Comparison of ENCODE assay signal across 8 mouse cellular contexts in the genomic region with DNA sequence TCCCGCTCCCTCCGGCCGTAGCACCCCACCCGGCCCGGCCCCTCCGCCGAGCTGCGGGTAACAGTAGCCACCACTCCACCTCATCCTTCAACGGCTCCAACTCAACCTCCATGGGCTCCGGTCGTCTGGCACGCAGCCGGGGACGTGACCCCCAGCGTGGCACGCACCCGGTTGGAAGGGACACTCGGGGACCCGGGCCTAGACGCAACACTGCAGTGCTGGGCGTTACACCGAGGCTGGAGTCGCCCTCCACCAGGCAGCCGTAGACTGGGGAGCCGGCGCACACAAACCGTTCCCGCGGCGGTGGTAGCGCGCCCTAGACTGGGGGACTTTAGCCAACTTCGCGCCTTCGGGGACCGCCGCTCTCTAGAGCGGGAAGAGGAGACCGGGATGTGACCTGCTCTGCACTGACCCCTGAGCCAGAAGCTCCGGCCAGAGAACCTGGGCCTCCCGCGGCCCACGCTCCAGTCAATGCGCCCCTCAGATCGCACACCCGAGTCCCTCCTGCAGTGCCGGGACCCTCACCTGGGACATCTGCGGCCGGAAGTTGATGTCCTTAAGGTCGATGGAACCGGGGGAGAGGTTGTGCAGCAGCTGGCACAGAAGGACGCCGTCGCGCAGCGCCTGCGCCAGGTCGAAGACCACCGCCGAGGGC. TPM values are rescaled to one million over a fixed set of nuclear protein-coding genes. Genes with fewer than 3 reads are reported as not detected.
A peak's percentile ranks its signal among the peaks of the same experiment; 100 is the strongest.
DNase-seq lines count a peak whose midpoint lies in the region; ATAC-seq and TF ChIP-seq lines count a peak whose summit lies in the region.

No protein-coding gene starts in this region.

- H3K27ac ChIP-seq in gastrocnemius, adult 2 months, result peak overlapping the region; percentile 91
- H3K27ac ChIP-seq in kidney, embryonic 15.5 days, result peak overlapping the region; percentile 87
- H3K27ac ChIP-seq in macrophage, result no peak overlapping the region
- no peak overlapping the region for H3K27ac ChIP-seq in thymus, adult 2 months (ENCODE audit: control insufficient read depth, insufficient read depth, low read length)

- H3K27me3 ChIP-seq in G1E (ENCODE audit: insufficient read depth, low read length), result peaks cover 44% of the 10 kb centered on the region
- no peaks in the 10 kb centered on the region for H3K27me3 ChIP-seq in kidney, embryonic 15.5 days
- H3K27me3 ChIP-seq in thymus, adult 2 months (ENCODE audit: control insufficient read depth, insufficient read depth, low read length), result no peaks in the 10 kb centered on the region

- intact Hi-C loops in gastrocnemius, adult 2 months (cut with DNase I), result no loop called here

- peak overlapping the region; percentile 99 for H3K4me3 ChIP-seq in gastrocnemius, adult 2 months
- H3K4me3 ChIP-seq in G1E (ENCODE audit: low read depth, low read length), result peak overlapping the region; percentile 76
- peak overlapping the region; percentile 78 for H3K4me3 ChIP-seq in kidney, embryonic 15.5 days (replicated peaks)
- H3K4me3 ChIP-seq in macrophage (ENCODE audit: inconsistent target), result peak overlapping the region; percentile 40
- H3K4me3 ChIP-seq in thymus, adult 2 months (ENCODE audit: control insufficient read depth, insufficient read depth, low read length), result peak overlapping the region; percentile 68

- TF ChIP-seq CTCF in gastrocnemius, adult 2 months (IDR thresholded peaks at IDR 0.05), result no peak
- no peak for TF ChIP-seq CTCF in G1E (IDR thresholded peaks at IDR 0.05; ENCODE audit: low read depth, low read length)
- no peak for TF ChIP-seq CTCF in thymus, adult 2 months (IDR thresholded peaks at IDR 0.05; ENCODE audit: borderline replicate concordance, control insufficient read depth, extremely low read depth, insufficient read depth, low read length, poor library complexity)

- no peaks in the 10 kb centered on the region for H3K9me3 ChIP-seq in G1E (replicated peaks)
- no peaks in the 10 kb centered on the region for H3K9me3 ChIP-seq in kidney, embryonic 15.5 days (replicated peaks)

- peak overlapping the region; percentile 99 for H3K4me2 ChIP-seq in kidney, embryonic 15.5 days

- H3K9ac ChIP-seq in kidney, embryonic 15.5 days, result peak overlapping the region; percentile 71

- DNase-seq in gastrocnemius, adult 2 months, result peak; percentile 56
- DNase-seq in gastrocnemius, adult 18-20 months (ENCODE audit: low spot score), result no peak
- DNase-seq in G1E (ENCODE audit: low spot score) (peak; percentile 37), adipocyte (ENCODE audit: low spot score) (no peak)
- DNase-seq in gastrocnemius, postnatal 10 days, result peak; percentile 53
- peak; percentile 53 for DNase-seq in thymus, adult 2 months

- under 1% methylated on average over 59 of the region's 60 CpGs for WGBS in kidney, embryonic 15.5 days
- WGBS in macrophage (ENCODE audit: missing documents), result 1% methylated on average over 60 of the region's 60 CpGs
- WGBS in thymus, adult 2 months, result 1% methylated on average over 60 of the region's 60 CpGs

- H3K36me3 ChIP-seq in G1E (replicated peaks) (no peaks in the 10 kb centered on the region), macrophage (ENCODE audit: inconsistent target) (no peaks in the 10 kb centered on the region)
- no peaks in the 10 kb centered on the region for H3K36me3 ChIP-seq in kidney, embryonic 15.5 days
- H3K36me3 ChIP-seq in thymus, adult 2 months (ENCODE audit: control insufficient read depth, insufficient read depth, low read length), result no peaks in the 10 kb centered on the region

- ATAC-seq in G1E (ENCODE audit: extremely low read depth, insufficient number of reproducible peaks, low FRiP score, poor library complexity, severe bottlenecking), result no peak
- ATAC-seq in kidney, embryonic 15.5 days (replicated peaks; ENCODE audit: low FRiP score), result 0 out of 2 replicates have a peak, but pooled peaks have one; percentile 8

- H3K79me2 ChIP-seq in macrophage (ENCODE audit: inconsistent target), result peaks cover 50% of the 10 kb centered on the region

- TF ChIP-seq POLR2A in thymus, adult 2 months (IDR thresholded peaks at IDR 0.05; ENCODE audit: control insufficient read depth, extremely low read depth, insufficient read depth, low read length, poor library complexity), result no peak

- H3K4me1 ChIP-seq in G1E (ENCODE audit: insufficient read depth, low read depth, low read length), result peaks cover 33% of the 10 kb centered on the region
- H3K4me1 ChIP-seq in kidney, embryonic 15.5 days, result peaks cover 52% of the 10 kb centered on the region
- peaks cover 37% of the 10 kb centered on the region for H3K4me1 ChIP-seq in thymus, adult 2 months (replicated peaks; ENCODE audit: control insufficient read depth, insufficient read depth, low read length)

RNA-seq across cellular contexts. Expression of a gene that starts 1.0 kb away (rescaled TPM):
- 1 to 10 TPM; 2.0 to 4.3 TPM for total RNA-seq in gastrocnemius, adult 2 months (2021)
- 1 to 10 TPM; 1.9 to 3.1 TPM for total RNA-seq in gastrocnemius, adult 18-20 months (2021)
- 3.5 and 5.1 TPM in 2 replicates for total RNA-seq in G1E (2014; fragmentation: Nextera tagmentation)
- total RNA-seq in G1E (2017), result 6.8 and 6.9 TPM in 2 replicates
- polyA plus RNA-seq in G1E (2012), result 7.2 and 7.5 TPM in 2 replicates
- total RNA-seq in gastrocnemius, postnatal 10 days (2021), result 1 to 10 TPM; 5.6 to 8.9 TPM
- polyA plus RNA-seq in kidney, embryonic 15.5 days (2015; fragmentation: Nextera tagmentation; extraction: Ambion mirVana), result 7.1 and 8.3 TPM in 2 replicates
- total RNA-seq in macrophage (2018; cell fraction: chromatin; rRNA removed), result 100 to 1,000 TPM in 16 of 26 experiments, 10 to 100 TPM in 10; 23.1 to 149 (median 116) TPM
- 10 to 100 TPM; 20.9 to 53.1 (median 35.9) TPM for total RNA-seq in macrophage (2018; cell fraction: cytosol; rRNA removed)
- 100 to 1,000 TPM in 1 of 26 experiments, 10 to 100 TPM in 25; 20.9 to 101 (median 75.0) TPM for total RNA-seq in macrophage (2018; cell fraction: nucleus; rRNA removed)
- 18.3 to 31.2 TPM (median 24.0 TPM) in 3 replicates for polyA plus RNA-seq in macrophage (2018)
- polyA plus RNA-seq in thymus, adult 2 months (2012; rRNA removed), result 48.0 and 50.4 TPM in 2 replicates

RNA-seq across cellular contexts. Expression of a gene that starts 16.2 kb away (rescaled TPM):
- total RNA-seq in gastrocnemius, adult 2 months (2021), result 1 to 10 TPM in 1 of 2 experiments, under 1 TPM in 1; 0.61 to 1.0 TPM
- 1 to 10 TPM in 1 of 2 experiments, under 1 TPM in 1; 0.57 to 1.8 TPM for total RNA-seq in gastrocnemius, adult 18-20 months (2021)
- 0.68 and 1.5 TPM in 2 replicates for total RNA-seq in G1E (2014; fragmentation: Nextera tagmentation)
- total RNA-seq in G1E (2017), result 0.55 and 1.3 TPM in 2 replicates
- polyA plus RNA-seq in G1E (2012), result 0.78 and 1.5 TPM in 2 replicates
- total RNA-seq in gastrocnemius, postnatal 10 days (2021), result 1 to 10 TPM in 1 of 2 experiments, under 1 TPM in 1; 0.94 to 1.6 TPM
- 10.1 and 11.2 TPM in 2 replicates for polyA plus RNA-seq in kidney, embryonic 15.5 days (2015; fragmentation: Nextera tagmentation; extraction: Ambion mirVana)
- 1 to 10 TPM in 4 of 26 experiments, under 1 TPM in 6, not detected in 16; 0.37 to 2.0 (median 0.86) TPM for total RNA-seq in macrophage (2018; cell fraction: chromatin; rRNA removed)
- 1 to 10 TPM in 10 of 26 experiments, under 1 TPM in 16; 0.29 to 1.6 (median 0.92) TPM for total RNA-seq in macrophage (2018; cell fraction: cytosol; rRNA removed)
- total RNA-seq in macrophage (2018; cell fraction: nucleus; rRNA removed), result 1 to 10 TPM in 5 of 26 experiments, under 1 TPM in 14, not detected in 7; 0.29 to 2.3 (median 0.63) TPM
- 0.59 to 1.1 TPM (median 0.90 TPM) in 3 replicates for polyA plus RNA-seq in macrophage (2018)
- polyA plus RNA-seq in thymus, adult 2 months (2012; rRNA removed), result 1.9 and 2.0 TPM in 2 replicates

Comparison
In these comparisons a context has a peak if more than half of its experiments do, and no peak if none do; other contexts are left out.
1. DNase-seq: peak in gastrocnemius, adult 2 months (single experiment), G1E (single experiment), gastrocnemius, postnatal 10 days (single experiment) and thymus, adult 2 months (single experiment); none in gastrocnemius, adult 18-20 months (single experiment) and adipocyte (single experiment).
2. H3K27ac ChIP-seq: peak in gastrocnemius, adult 2 months (single experiment) and kidney, embryonic 15.5 days (single experiment); none in macrophage (single experiment) and thymus, adult 2 months (single experiment).
3. H3K4me3 ChIP-seq: peak in every context shown above with its lines; median percentile 99 in gastrocnemius, adult 2 months; 78 in kidney, embryonic 15.5 days; 76 in G1E; 68 in thymus, adult 2 months; 40 in macrophage.